Mouse (Mus musculus) testis, postnatal 10 days (tissue): ENCODE data around the gene Robo4.

Experiments
- DNase-seq: peaks from one replicate; pipeline ENCODE4 v3.0.0; 2021; ENCODE audit warnings: low spot score

Gene Robo4

GRCm38 (mm10) chr9:37454011-37454492 lies 52.4 kb downstream of the Robo4 start:
- peak; percentile 44 for DNase-seq

- no peak for DNase-seq
These were observed 53.3 kb downstream of the Robo4 start for GRCm38 (mm10) chr9:37454991-37455390.

- DNase-seq: no peak
These were observed 54.2 kb downstream of the Robo4 start for GRCm38 (mm10) chr9:37455868-37456267.

GRCm38 (mm10) chr9:37456481-37456910 lies 54.8 kb downstream of the Robo4 start:
- DNase-seq: peak; percentile 43

GRCm38 (mm10) chr9:37457151-37457550 lies 55.5 kb downstream of the Robo4 start:
- no peak for DNase-seq

- no peak for DNase-seq
These were observed 58.0 kb downstream of the Robo4 start for GRCm38 (mm10) chr9:37459665-37460042.

GRCm38 (mm10) chr9:37460043-37460960 lies 58.6 kb downstream of the Robo4 start:
- peak; percentile 59 for DNase-seq

- DNase-seq: no peak
These were observed 59.3 kb downstream of the Robo4 start for GRCm38 (mm10) chr9:37460961-37461340.

- DNase-seq: no peak
These were observed 59.9 kb downstream of the Robo4 start for GRCm38 (mm10) chr9:37461571-37461970.

- DNase-seq: peak; percentile 66
These were observed 61.1 kb downstream of the Robo4 start for GRCm38 (mm10) chr9:37462764-37463163.
